Mouse (Mus musculus) megakaryocyte progenitor cell, adult 5-6 weeks (primary cell): Measurements from ENCODE around the gene Slc16a4. TPM values are rescaled to one million over a fixed set of nuclear protein-coding genes. Genes with fewer than 3 reads are reported as not detected.

Source experiments
- ATAC-seq: replicated peaks from 2 replicates; pipeline ENCODE4 v1.8.0; 2016; ENCODE audit warnings: mild to moderate bottlenecking, moderate TSS enrichment, inconsistent platforms; ENCODE audit not compliant: poor library complexity
- total RNA-seq, 2 experiments: library from RNA; stranded (forward) in 1 of 2; stranded (reverse) in 1 of 2; fragments of 157-497, 149-512 nt in 1 of 2; fragments of 200-1000 nt in 1 of 2; gene quantifications; 2 replicates each; pipeline versions ENCODE4 v1.2.3 to v1.2.4; 2015 to 2017

Gene Slc16a4
- total RNA-seq, 2 experiments from 2014 or later: 0.35 TPM; not detected in 1

DNA sequence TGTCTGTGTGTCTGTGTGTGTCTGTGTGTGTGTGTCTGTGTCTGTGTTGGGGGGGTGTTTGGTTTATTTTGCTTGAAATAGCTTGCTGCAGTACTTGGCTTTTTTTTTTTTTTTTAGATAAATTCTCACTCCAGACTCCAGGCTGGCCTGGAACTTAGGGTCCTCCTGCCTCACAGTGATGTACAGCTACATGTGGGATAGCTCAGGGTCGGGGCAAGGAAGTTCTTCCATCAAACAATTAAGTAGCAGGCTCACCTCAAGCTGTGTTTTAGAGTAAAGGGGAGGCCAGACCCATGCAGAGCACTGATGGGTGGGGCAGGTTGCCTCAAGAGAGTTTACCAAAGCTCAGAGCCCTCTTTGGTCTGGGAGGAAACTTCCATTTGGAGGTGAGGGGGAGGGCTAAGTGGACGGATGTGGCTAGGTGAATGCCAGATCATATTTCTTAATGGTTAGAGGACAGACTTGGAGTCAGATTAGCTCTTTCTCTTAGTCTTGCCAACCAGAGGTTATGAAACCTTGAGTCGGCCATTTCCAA, 66.7 kb downstream of the Slc16a4 start:
- no peak for ATAC-seq

DNA sequence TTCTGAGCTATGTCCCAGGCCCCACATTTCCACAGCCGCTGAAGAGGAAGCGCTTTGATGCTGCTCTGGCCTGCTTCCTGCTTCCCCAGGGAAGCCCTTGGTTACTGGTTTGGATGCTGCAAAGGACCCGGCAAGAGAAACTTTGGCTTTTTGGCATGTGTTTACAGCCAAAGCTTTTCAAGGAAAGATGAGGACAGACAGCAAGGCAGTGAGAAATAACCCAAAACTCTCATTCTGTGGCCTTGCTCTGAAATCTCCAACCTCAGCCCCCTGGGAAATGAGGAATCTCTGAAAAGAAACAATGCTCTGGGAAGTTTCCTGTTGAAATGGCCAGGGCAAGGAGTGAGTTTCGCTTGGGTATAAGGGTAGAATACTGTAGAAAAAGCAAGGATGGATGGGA, 69.3 kb downstream of the Slc16a4 start:
- ATAC-seq: no peak

Other genes with a start within 250 kb of the Slc16a4 start
- not detected in 2 replicates for gene Kcna2, start 190.1 kb upstream of the Slc16a4 start, total RNA-seq (2015)
- gene Kcna2, start 190.1 kb upstream of the Slc16a4 start, total RNA-seq (2017): not detected in 2 replicates
- not detected in 2 replicates for gene Kcna10, start 108.2 kb upstream of the Slc16a4 start, total RNA-seq (2015)
- not detected in 2 replicates for gene Kcna10, start 108.2 kb upstream of the Slc16a4 start, total RNA-seq (2017)
- gene Cym, start 69.5 kb upstream of the Slc16a4 start, total RNA-seq (2015): not detected in 2 replicates
- not detected in 2 replicates for gene Cym, start 69.5 kb upstream of the Slc16a4 start, total RNA-seq (2017)
- not detected in 2 replicates for gene A630076J17Rik, start 60.6 kb upstream of the Slc16a4 start, total RNA-seq (2015)
- gene A630076J17Rik, start 60.6 kb upstream of the Slc16a4 start, total RNA-seq (2017): not detected in 2 replicates
- gene Prok1, start 51.5 kb upstream of the Slc16a4 start, total RNA-seq (2015): 0.22 TPM in 1 of 2 replicates, not detected in the other
- gene Prok1, start 51.5 kb upstream of the Slc16a4 start, total RNA-seq (2017): not detected in 2 replicates
- gene Lamtor5, start 12.4 kb upstream of the Slc16a4 start, total RNA-seq (2015): 122 and 131 TPM in 2 replicates
- 47.2 and 71.8 TPM in 2 replicates for gene Lamtor5, start 12.4 kb upstream of the Slc16a4 start, total RNA-seq (2017)
- gene Rbm15, start 42.4 kb downstream of the Slc16a4 start, total RNA-seq (2015): 49.5 and 50.0 TPM in 2 replicates
- 31.2 and 33.9 TPM in 2 replicates for gene Rbm15, start 42.4 kb downstream of the Slc16a4 start, total RNA-seq (2017)
- gene Kcnc4, start 168.3 kb downstream of the Slc16a4 start, total RNA-seq (2015): not detected in 2 replicates
- gene Kcnc4, start 168.3 kb downstream of the Slc16a4 start, total RNA-seq (2017): not detected in 2 replicates
- gene Slc6a17, start 226.8 kb downstream of the Slc16a4 start, total RNA-seq (2015): not detected in 2 replicates
- not detected in 2 replicates for gene Slc6a17, start 226.8 kb downstream of the Slc16a4 start, total RNA-seq (2017)